Mouse (Mus musculus): ENCODE measurements around the gene Zfp36l1.

DNA sequence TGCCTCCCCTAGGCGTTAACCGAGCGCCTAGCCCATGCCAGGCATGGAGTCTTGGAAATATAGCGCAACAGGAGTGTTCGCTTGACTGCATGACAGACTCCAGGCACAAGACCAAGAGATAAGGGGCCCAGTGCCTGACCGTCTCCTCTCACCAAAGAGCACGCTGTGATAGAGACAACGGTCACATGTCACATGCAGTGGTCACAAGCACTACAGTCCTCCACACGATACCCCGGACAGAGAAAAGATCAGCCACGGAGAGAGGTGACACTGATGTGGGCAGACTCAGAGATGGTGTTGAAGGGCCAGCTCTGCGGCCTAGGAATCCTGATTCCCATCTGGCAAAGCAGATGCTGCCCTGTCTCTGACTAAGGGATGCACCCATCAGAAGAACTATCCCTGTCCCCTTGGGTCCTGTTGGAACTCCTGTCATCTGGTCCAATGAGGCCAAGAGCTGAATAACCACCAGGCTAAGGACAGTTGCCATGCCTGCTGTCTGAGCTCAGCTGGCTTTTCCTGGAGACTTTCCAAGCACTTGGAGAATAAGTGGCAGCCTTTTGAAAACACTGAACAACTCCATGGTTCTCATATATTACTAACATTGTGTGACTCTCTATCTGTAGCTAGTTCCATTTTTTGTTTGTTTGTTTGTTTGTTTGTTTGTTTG is 23.6 kb upstream of the Zfp36l1 start:
- TF ChIP-seq CTCF (IDR thresholded peaks at IDR 0.05; ENCODE audit: insufficient read depth, low read length) (no peak), POLR2A (IDR thresholded peaks at IDR 0.05; ENCODE audit: borderline replicate concordance, extremely low read depth, low read depth, low read length) (no peak)

All from lung, adult 2 months (tissue).